Comparison of ENCODE assay signal across 8 mouse cellular contexts in the genomic region with DNA sequence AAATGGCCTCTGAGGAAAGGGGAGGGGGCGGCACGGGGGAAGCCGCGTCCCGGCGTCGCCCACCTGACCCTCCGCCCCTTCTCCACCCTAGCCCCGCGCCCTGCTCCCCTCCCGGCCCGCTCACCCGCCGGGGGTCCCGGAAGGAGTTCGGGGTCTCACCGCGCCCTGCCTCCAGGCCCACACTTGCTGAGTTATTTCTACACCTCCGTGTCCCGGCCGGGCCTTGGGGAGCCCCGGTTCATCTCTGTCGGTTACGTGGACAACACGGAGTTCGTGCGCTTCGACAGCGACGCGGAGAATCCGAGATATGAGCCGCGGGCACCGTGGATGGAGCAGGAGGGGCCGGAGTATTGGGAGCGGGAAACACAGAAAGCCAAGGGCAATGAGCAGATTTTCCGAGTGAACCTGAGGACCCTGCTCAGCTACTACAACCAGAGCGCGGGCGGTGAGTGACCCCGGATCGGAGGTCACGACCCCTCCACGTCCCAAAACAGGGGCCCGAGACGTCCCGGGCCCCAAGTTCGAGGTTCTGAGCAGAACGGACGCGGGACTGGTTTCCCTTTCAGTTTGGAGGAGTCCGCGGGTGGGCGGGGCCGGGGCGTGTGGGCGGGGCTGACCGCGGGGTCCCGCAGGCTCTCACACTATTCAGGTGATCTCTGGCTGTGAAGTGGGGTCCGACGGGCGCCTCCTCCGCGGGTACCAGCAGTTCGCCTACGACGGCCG. TPM values are rescaled to one million over a fixed set of nuclear protein-coding genes. Genes with fewer than 3 reads are reported as not detected.
DNase-seq lines count a peak whose midpoint lies in the region; ATAC-seq and TF ChIP-seq lines count a peak whose summit lies in the region.

No protein-coding gene starts in this region.

- TF ChIP-seq POLR2A in spleen, adult 2 months (IDR thresholded peaks at IDR 0.05; ENCODE audit: low read depth, low read length), result no peak

- no peaks in the 10 kb centered on the region for H3K36me3 ChIP-seq in embryonic facial prominence, embryonic 13.5 days
- H3K36me3 ChIP-seq in heart, embryonic 16.5 days (ENCODE audit: control insufficient read depth, insufficient read depth), result no peaks in the 10 kb centered on the region
- H3K36me3 ChIP-seq in megakaryocyte, embryonic 14.5 days (replicated peaks; ENCODE audit: low read length), result peaks cover 4% of the 10 kb centered on the region
- peaks cover 14% of the 10 kb centered on the region for H3K36me3 ChIP-seq in spleen, adult 2 months (ENCODE audit: control insufficient read depth, insufficient read depth, low read length)

- no peak for TF ChIP-seq CTCF in spleen, adult 2 months (IDR thresholded peaks at IDR 0.05; ENCODE audit: extremely low read depth, insufficient read depth, insufficient read length, insufficient replicate concordance)

- H3K4me1 ChIP-seq in embryonic facial prominence, embryonic 13.5 days, result 0 out of 2 replicates have a peak, but pooled peaks cover 7% of the 10 kb centered on the region
- H3K4me1 ChIP-seq in heart, embryonic 16.5 days (ENCODE audit: control insufficient read depth, insufficient read depth, low read length), result no peaks in the 10 kb centered on the region
- peaks cover 18% of the 10 kb centered on the region for H3K4me1 ChIP-seq in megakaryocyte, embryonic 14.5 days
- H3K4me1 ChIP-seq in spleen, adult 2 months (ENCODE audit: control insufficient read depth, insufficient read depth, insufficient read length), result peaks cover 9% of the 10 kb centered on the region; the same call in 1 of the 2 replicates

- H3K27ac ChIP-seq in embryonic facial prominence, embryonic 13.5 days, result no peak overlapping the region
- H3K27ac ChIP-seq in heart, embryonic 16.5 days (ENCODE audit: low read length), result no peak overlapping the region
- peak overlapping the region; percentile 92 for H3K27ac ChIP-seq in spleen, adult 2 months (ENCODE audit: insufficient read depth, low read length)

- H3K4me3 ChIP-seq in embryonic facial prominence, embryonic 13.5 days, result peak overlapping the region; percentile 57
- peak overlapping the region; percentile 71 for H3K4me3 ChIP-seq in heart, embryonic 16.5 days (ENCODE audit: low read length)
- H3K4me3 ChIP-seq in megakaryocyte, embryonic 14.5 days (replicated peaks), result peak overlapping the region; percentile 93
- peak overlapping the region; percentile 77 for H3K4me3 ChIP-seq in spleen, adult 2 months (ENCODE audit: extremely low read depth, insufficient read depth, insufficient read length)

- peak; percentile 20; the same call in 1 of the 2 replicates for ATAC-seq in embryonic facial prominence, embryonic 13.5 days (ENCODE audit: insufficient number of reproducible peaks, insufficient read depth, low FRiP score, low TSS enrichment, low read depth)
- peak; percentile 49 for ATAC-seq in heart, embryonic 16.5 days (replicated peaks; ENCODE audit: extremely low read depth, insufficient read depth, low FRiP score)

- H3K9me3 ChIP-seq in embryonic facial prominence, embryonic 13.5 days, result no peaks in the 10 kb centered on the region
- H3K9me3 ChIP-seq in heart, embryonic 16.5 days (replicated peaks; ENCODE audit: control insufficient read depth, low read length), result peaks cover 2% of the 10 kb centered on the region; the same call in 1 of the 2 replicates
- peaks cover 15% of the 10 kb centered on the region for H3K9me3 ChIP-seq in megakaryocyte, embryonic 14.5 days

- H3K4me2 ChIP-seq in embryonic facial prominence, embryonic 13.5 days, result peak overlapping the region; percentile 98
- H3K4me2 ChIP-seq in heart, embryonic 16.5 days (ENCODE audit: low read depth, low read length), result peak overlapping the region; percentile 99

- WGBS in embryonic facial prominence, embryonic 13.5 days, result under 1% methylated on average over 59 of the region's 70 CpGs
- 1% methylated on average over 55 of the region's 70 CpGs for WGBS in heart, embryonic 16.5 days
- WGBS in spleen, adult 2 months, result 1% methylated on average over 70 of the region's 70 CpGs

- H3K27me3 ChIP-seq in embryonic facial prominence, embryonic 13.5 days, result peaks cover 23% of the 10 kb centered on the region
- H3K27me3 ChIP-seq in heart, embryonic 16.5 days (ENCODE audit: control insufficient read depth, insufficient read depth, low read length), result no peaks in the 10 kb centered on the region
- H3K27me3 ChIP-seq in megakaryocyte, embryonic 14.5 days (replicated peaks), result peaks cover 2% of the 10 kb centered on the region
- H3K27me3 ChIP-seq in spleen, adult 2 months (ENCODE audit: control insufficient read depth, insufficient read depth, low read length), result no peaks in the 10 kb centered on the region

- DNase-seq in urinary bladder, adult 18-20 months (ENCODE audit: low spot score in 2 of 2), result peak; percentile 11 to 62
- no peak for DNase-seq in urinary bladder, postnatal 10 days (ENCODE audit: low spot score)
- DNase-seq in kidney, postnatal 25 days, result peak; percentile 55 to 63
- DNase-seq in spleen, adult 2 months (ENCODE audit: low read depth in 1 of 2, low spot score in 2 of 2), result peak in 1 of 2 experiments; percentile 49
- DNase-seq in left cerebral cortex, adult 11 months (ENCODE audit: low spot score), result no peak

- H3K9ac ChIP-seq in embryonic facial prominence, embryonic 13.5 days, result peak overlapping the region; percentile 69
- peak overlapping the region; percentile 81 for H3K9ac ChIP-seq in heart, embryonic 16.5 days (ENCODE audit: low read length)

RNA-seq across cellular contexts. Expression of a gene that starts 0.5 kb away (rescaled TPM):
- 1.6 and 2.1 TPM in 2 replicates for polyA plus RNA-seq in embryonic facial prominence, embryonic 13.5 days (2015; fragmentation: Nextera tagmentation; extraction: Ambion mirVana)
- 3.2 and 4.1 TPM in 2 replicates for polyA plus RNA-seq in heart, embryonic 16.5 days (2015; fragmentation: Nextera tagmentation; extraction: Ambion mirVana)
- polyA plus RNA-seq in megakaryocyte, embryonic 14.5 days (2012; ENCODE audit: insufficient read depth, low replicate concordance), result 13.9 and 46.4 TPM in 2 replicates
- 249 and 304 TPM in 2 replicates for polyA plus RNA-seq in spleen, adult 2 months (2012; rRNA removed)

RNA-seq across cellular contexts. Expression of a gene that starts 37.8 kb away (rescaled TPM):
- polyA plus RNA-seq in embryonic facial prominence, embryonic 13.5 days (2015; fragmentation: Nextera tagmentation; extraction: Ambion mirVana), result 1.2 TPM in 1 of 2 replicates, not detected in the other
- 0.82 and 2.1 TPM in 2 replicates for polyA plus RNA-seq in heart, embryonic 16.5 days (2015; fragmentation: Nextera tagmentation; extraction: Ambion mirVana)
- 6.7 TPM in 1 of 2 replicates, not detected in the other for polyA plus RNA-seq in megakaryocyte, embryonic 14.5 days (2012; ENCODE audit: insufficient read depth, low replicate concordance)
- polyA plus RNA-seq in spleen, adult 2 months (2012; rRNA removed), result 0.48 and 0.58 TPM in 2 replicates

RNA-seq across cellular contexts. Expression of a gene that starts 44.8 kb away (rescaled TPM):
- 0.28 and 0.55 TPM in 2 replicates for polyA plus RNA-seq in embryonic facial prominence, embryonic 13.5 days (2015; fragmentation: Nextera tagmentation; extraction: Ambion mirVana)
- 1.1 and 2.8 TPM in 2 replicates for polyA plus RNA-seq in heart, embryonic 16.5 days (2015; fragmentation: Nextera tagmentation; extraction: Ambion mirVana)
- 2.5 and 4.2 TPM in 2 replicates for polyA plus RNA-seq in megakaryocyte, embryonic 14.5 days (2012; ENCODE audit: insufficient read depth, low replicate concordance)
- polyA plus RNA-seq in spleen, adult 2 months (2012; rRNA removed), result 239 and 253 TPM in 2 replicates

RNA-seq across cellular contexts. Expression of a gene that starts 59.1 kb away (rescaled TPM):
- 1.6 and 3.3 TPM in 2 replicates for polyA plus RNA-seq in embryonic facial prominence, embryonic 13.5 days (2015; fragmentation: Nextera tagmentation; extraction: Ambion mirVana)
- 3.7 and 5.9 TPM in 2 replicates for polyA plus RNA-seq in heart, embryonic 16.5 days (2015; fragmentation: Nextera tagmentation; extraction: Ambion mirVana)
- 3.2 and 20.1 TPM in 2 replicates for polyA plus RNA-seq in megakaryocyte, embryonic 14.5 days (2012; ENCODE audit: insufficient read depth, low replicate concordance)
- polyA plus RNA-seq in spleen, adult 2 months (2012; rRNA removed), result 667 and 745 TPM in 2 replicates

RNA-seq across cellular contexts. Expression of a gene that starts 59.7 kb away (rescaled TPM):
- polyA plus RNA-seq in embryonic facial prominence, embryonic 13.5 days (2015; fragmentation: Nextera tagmentation; extraction: Ambion mirVana), result not detected in 2 replicates
- not detected in 2 replicates for polyA plus RNA-seq in heart, embryonic 16.5 days (2015; fragmentation: Nextera tagmentation; extraction: Ambion mirVana)
- polyA plus RNA-seq in megakaryocyte, embryonic 14.5 days (2012; ENCODE audit: insufficient read depth, low replicate concordance), result 1.5 and 7.3 TPM in 2 replicates
- polyA plus RNA-seq in spleen, adult 2 months (2012; rRNA removed), result not detected in 2 replicates

Comparison
In these comparisons a context has a peak if more than half of its experiments do, and no peak if none do; other contexts are left out.
1. DNase-seq: peak in urinary bladder, adult 18-20 months (2 of 2) and kidney, postnatal 25 days (2 of 2); none in urinary bladder, postnatal 10 days (single experiment) and left cerebral cortex, adult 11 months (single experiment).
2. RNA of a gene that starts 44.8 kb away (polyA plus RNA-seq): 239 to 253 TPM in spleen, adult 2 months; 2.5 to 4.2 TPM in megakaryocyte, embryonic 14.5 days, 1.1 to 2.8 TPM in heart, embryonic 16.5 days and 0.28 to 0.55 TPM in embryonic facial prominence, embryonic 13.5 days; every median in the first group is over 10 times any median in the second.
3. Peak in every context shown above with its lines, with median percentiles within 50 percentile points of each other: H3K4me3 ChIP-seq.